Mouse (Mus musculus): ENCODE measurements around the gene Gm21905.

The Gm21905 gene

DNA sequence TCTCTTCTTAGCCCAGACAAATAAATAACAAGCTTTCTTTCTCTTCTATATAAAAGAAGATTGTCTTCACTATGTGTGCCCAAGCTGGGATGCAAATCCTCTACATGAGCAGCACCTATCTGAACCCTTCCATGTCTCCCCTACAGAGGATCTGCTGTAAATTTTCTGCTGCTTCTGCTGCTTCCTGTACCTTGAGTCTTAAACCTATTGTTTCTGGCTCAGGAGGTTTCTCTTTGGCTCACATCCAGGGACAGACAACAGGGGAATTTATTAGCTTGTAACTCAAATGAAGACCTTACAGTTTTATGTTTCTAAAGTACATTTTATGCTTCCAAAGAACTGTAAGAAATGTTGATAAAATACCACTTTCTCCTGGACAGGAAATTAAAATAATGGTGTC is 785 bp upstream of the Gm21905 start:
- Histone ChIP-seq H3K27me3 (ENCODE audit: insufficient read depth, low read length) (no peaks in the 10 kb centered on the region), H3K4me1 (replicated peaks; ENCODE audit: low read depth, low read length) (no peaks in the 10 kb centered on the region)
- TF ChIP-seq NANOG (IDR thresholded peaks at IDR 0.05; ENCODE audit: borderline replicate concordance, low read length) (no peak), CTCF (conservative IDR thresholded peaks at IDR 0.05; ENCODE audit: low read length) (no peak), POU5F1 (IDR thresholded peaks at IDR 0.05; ENCODE audit: borderline replicate concordance, low read length) (no peak)

DNA sequence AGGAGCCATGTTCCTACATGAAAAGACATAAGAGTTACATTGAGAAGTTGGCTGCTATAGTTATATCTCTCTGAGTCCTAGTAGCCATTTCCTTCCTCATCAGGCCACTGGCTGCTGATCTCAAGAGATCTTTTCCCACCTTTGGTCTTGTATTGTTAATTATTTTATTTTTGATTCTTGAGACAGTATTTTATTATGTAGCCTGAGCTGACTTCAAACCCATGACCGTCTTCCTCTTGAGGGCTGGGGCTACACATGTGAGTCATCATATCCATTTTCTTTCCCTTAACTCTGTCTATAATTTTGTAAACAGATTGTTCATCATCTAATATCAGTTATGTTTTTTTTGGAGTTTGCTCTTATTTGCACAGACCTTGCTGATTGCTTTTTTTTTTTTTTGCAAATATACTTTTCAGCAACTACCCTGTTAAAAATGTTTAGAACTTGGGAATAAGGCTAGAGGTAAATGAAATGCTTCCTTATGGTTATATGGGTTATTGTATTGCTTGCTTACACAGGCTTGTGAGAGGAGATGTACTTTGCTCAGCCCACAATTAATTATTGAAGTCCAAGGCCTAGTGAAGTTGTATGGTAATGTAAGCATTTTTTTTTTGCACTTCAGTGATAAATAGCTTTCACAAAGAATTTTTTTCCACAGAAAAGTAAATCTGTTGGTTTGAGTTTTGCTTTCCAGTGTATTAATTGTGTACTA is 2.0 kb downstream of the Gm21905 start:
- H3K27me3 ChIP-seq (ENCODE audit: insufficient read depth, low read length): no peaks in the 10 kb centered on the region
- peaks cover 10% of the 10 kb centered on the region for H3K9me3 ChIP-seq (ENCODE audit: low read length)
- TF ChIP-seq POU5F1 (IDR thresholded peaks at IDR 0.05; ENCODE audit: borderline replicate concordance, low read length) (no peak), NANOG (IDR thresholded peaks at IDR 0.05; ENCODE audit: borderline replicate concordance, low read length) (no peak), CTCF (conservative IDR thresholded peaks at IDR 0.05; ENCODE audit: low read length) (no peak)
- no peak overlapping the region for H3K4me3 ChIP-seq (replicated peaks; ENCODE audit: low read length)
- no peaks in the 10 kb centered on the region for H3K4me1 ChIP-seq (replicated peaks; ENCODE audit: low read depth, low read length)
- H3K36me3 ChIP-seq (ENCODE audit: insufficient read depth, low read length): no peaks in the 10 kb centered on the region

More for the DNA sequence above, 785 bp upstream of the Gm21905 start:
- H3K36me3 ChIP-seq (ENCODE audit: insufficient read depth, low read length): no peaks in the 10 kb centered on the region
- no peak overlapping the region for H3K4me3 ChIP-seq (replicated peaks; ENCODE audit: low read length)
- peaks cover 10% of the 10 kb centered on the region for H3K9me3 ChIP-seq (ENCODE audit: low read length)

DNA sequence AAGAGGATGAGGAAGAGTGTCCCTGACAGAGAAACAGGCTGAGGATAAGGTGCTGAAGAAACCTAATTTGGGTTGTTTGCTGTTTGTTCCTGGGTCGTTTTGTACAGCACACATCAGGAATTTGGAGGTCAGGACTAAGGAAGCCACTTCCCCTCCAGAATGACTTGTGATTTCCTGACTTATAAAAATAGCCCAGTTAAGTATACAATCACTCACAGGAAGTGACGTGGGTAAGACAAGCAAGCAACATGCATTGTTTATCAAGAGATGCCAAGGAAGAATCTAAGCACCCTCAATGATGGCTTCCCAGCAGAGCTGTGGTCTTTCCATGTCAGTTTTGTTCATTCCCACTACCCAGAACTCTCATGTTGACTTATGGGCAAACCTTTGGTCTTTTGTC is 3.0 kb downstream of the Gm21905 start:
- no peak for TF ChIP-seq NANOG (IDR thresholded peaks at IDR 0.05; ENCODE audit: borderline replicate concordance, low read length)
- TF ChIP-seq CTCF (conservative IDR thresholded peaks at IDR 0.05; ENCODE audit: low read length): no peak
- no peak for TF ChIP-seq POU5F1 (IDR thresholded peaks at IDR 0.05; ENCODE audit: borderline replicate concordance, low read length)
- Histone ChIP-seq H3K4me1 (replicated peaks; ENCODE audit: low read depth, low read length) (no peaks in the 10 kb centered on the region), H3K36me3 (ENCODE audit: insufficient read depth, low read length) (no peaks in the 10 kb centered on the region), H3K9me3 (ENCODE audit: low read length) (peaks cover 3% of the 10 kb centered on the region), H3K4me3 (replicated peaks; ENCODE audit: low read length) (no peak overlapping the region), H3K27me3 (ENCODE audit: insufficient read depth, low read length) (no peaks in the 10 kb centered on the region)

- Histone ChIP-seq H3K27me3 (ENCODE audit: insufficient read depth, low read length) (no peaks in the 10 kb centered on the region), H3K4me3 (replicated peaks; ENCODE audit: low read length) (no peak within 1 kb of the TSS), H3K4me1 (replicated peaks; ENCODE audit: low read depth, low read length) (no peaks in the 10 kb centered on the region), H3K9me3 (ENCODE audit: low read length) (no peaks in the 10 kb centered on the region), H3K36me3 (ENCODE audit: insufficient read depth, low read length) (no peaks in the 10 kb centered on the region)
- no peak for TF ChIP-seq POU5F1 (IDR thresholded peaks at IDR 0.05; ENCODE audit: borderline replicate concordance, low read length)
- no peak for TF ChIP-seq NANOG (IDR thresholded peaks at IDR 0.05; ENCODE audit: borderline replicate concordance, low read length)
- TF ChIP-seq CTCF (conservative IDR thresholded peaks at IDR 0.05; ENCODE audit: low read length): no peak
These were observed 4.9 kb downstream of the Gm21905 start, which contains the start of gene Gm5108 for GRCm38 (mm10) chr5:67941369-67941768. TSS of gene Gm5108 (plus strand) at chr5:67941669.

DNA sequence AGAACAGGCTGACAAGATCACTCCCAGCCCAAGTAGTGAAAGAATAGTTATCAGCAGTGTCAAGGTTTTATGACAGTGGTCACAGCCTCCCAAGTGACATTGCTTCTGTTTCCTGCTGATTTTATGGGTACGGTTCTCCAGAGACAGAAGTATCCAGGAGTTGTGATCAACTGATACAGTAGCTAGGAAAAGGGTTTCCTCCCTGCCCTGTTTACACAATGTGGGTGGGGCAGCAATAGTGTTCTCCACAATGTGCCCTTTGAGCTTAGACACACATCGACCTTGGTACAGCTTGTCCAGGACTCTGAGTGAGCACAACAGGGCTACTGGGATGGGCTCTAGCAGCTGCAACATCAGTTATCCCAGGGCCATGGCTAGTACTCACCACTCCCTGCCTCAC is 14.6 kb downstream of the Gm21905 start:
- no peaks in the 10 kb centered on the region for H3K9me3 ChIP-seq (ENCODE audit: low read length)
- H3K27me3 ChIP-seq (ENCODE audit: insufficient read depth, low read length): no peaks in the 10 kb centered on the region
- H3K4me1 ChIP-seq (replicated peaks; ENCODE audit: low read depth, low read length): peaks cover 7% of the 10 kb centered on the region
- H3K36me3 ChIP-seq (ENCODE audit: insufficient read depth, low read length): no peaks in the 10 kb centered on the region
- no peak overlapping the region for H3K4me3 ChIP-seq (replicated peaks; ENCODE audit: low read length)
- TF ChIP-seq NANOG (IDR thresholded peaks at IDR 0.05; ENCODE audit: borderline replicate concordance, low read length): no peak
- no peak for TF ChIP-seq CTCF (conservative IDR thresholded peaks at IDR 0.05; ENCODE audit: low read length)
- TF ChIP-seq POU5F1 (IDR thresholded peaks at IDR 0.05; ENCODE audit: borderline replicate concordance, low read length): no peak

DNA sequence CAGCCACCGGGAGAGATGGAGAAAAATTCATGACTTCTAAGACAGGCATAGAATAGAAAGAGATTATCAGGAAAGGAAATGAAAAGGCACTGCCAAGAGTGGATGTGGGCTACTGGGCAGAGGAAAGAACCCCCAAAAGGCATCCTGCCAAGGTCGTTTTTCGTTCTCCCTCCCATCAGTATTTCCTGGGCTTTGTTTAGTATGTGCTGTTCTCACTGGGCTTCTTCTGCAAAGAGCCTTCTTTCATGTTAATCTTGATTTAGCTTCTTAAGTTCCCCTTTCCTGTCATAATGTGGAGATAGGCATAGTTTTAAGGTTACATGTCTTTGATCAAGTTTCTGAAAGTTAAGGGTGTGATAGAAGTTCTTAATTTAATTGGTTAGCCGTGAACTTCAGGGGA is 15.6 kb downstream of the Gm21905 start:
- Histone ChIP-seq H3K4me3 (replicated peaks; ENCODE audit: low read length) (no peak overlapping the region), H3K9me3 (ENCODE audit: low read length) (no peaks in the 10 kb centered on the region), H3K4me1 (replicated peaks; ENCODE audit: low read depth, low read length) (peaks cover 7% of the 10 kb centered on the region)

DNA sequence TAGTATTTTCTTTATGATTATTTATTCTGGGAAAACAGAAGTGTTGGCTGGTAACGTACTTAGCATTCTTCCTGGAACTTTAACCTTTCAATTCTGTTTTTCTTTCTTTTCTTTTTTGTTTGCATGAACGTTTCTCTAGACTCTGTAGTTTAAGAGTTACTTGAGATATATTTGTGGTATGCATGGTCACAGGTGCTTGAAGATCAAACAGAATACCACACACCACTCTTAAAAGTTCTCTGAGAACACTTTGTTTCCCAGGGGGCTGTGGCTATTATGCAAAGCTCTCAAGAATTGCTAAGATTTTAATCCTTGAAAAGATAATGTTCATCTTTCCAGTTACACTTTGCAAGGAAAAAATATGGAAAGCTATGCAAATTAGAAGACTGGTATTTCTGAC is 41.7 kb downstream of the Gm21905 start:
- TF ChIP-seq CTCF (conservative IDR thresholded peaks at IDR 0.05; ENCODE audit: low read length) (no peak), POU5F1 (IDR thresholded peaks at IDR 0.05; ENCODE audit: borderline replicate concordance, low read length) (no peak), NANOG (IDR thresholded peaks at IDR 0.05; ENCODE audit: borderline replicate concordance, low read length) (no peak)
- Histone ChIP-seq H3K4me1 (replicated peaks; ENCODE audit: low read depth, low read length) (no peaks in the 10 kb centered on the region), H3K36me3 (ENCODE audit: insufficient read depth, low read length) (no peaks in the 10 kb centered on the region), H3K4me3 (replicated peaks; ENCODE audit: low read length) (no peak overlapping the region), H3K9me3 (ENCODE audit: low read length) (no peaks in the 10 kb centered on the region), H3K27me3 (ENCODE audit: insufficient read depth, low read length) (no peaks in the 10 kb centered on the region)

More for the DNA sequence above, 15.6 kb downstream of the Gm21905 start:
- H3K36me3 ChIP-seq (ENCODE audit: insufficient read depth, low read length): no peaks in the 10 kb centered on the region
- no peak for TF ChIP-seq CTCF (conservative IDR thresholded peaks at IDR 0.05; ENCODE audit: low read length)
- TF ChIP-seq NANOG (IDR thresholded peaks at IDR 0.05; ENCODE audit: borderline replicate concordance, low read length): no peak
- no peak for TF ChIP-seq POU5F1 (IDR thresholded peaks at IDR 0.05; ENCODE audit: borderline replicate concordance, low read length)
- H3K27me3 ChIP-seq (ENCODE audit: insufficient read depth, low read length): no peaks in the 10 kb centered on the region

- H3K36me3 ChIP-seq (ENCODE audit: insufficient read depth, low read length): no peaks in the 10 kb centered on the region
- no peak for TF ChIP-seq NANOG (IDR thresholded peaks at IDR 0.05; ENCODE audit: borderline replicate concordance, low read length)
- no peak for TF ChIP-seq POU5F1 (IDR thresholded peaks at IDR 0.05; ENCODE audit: borderline replicate concordance, low read length)
- TF ChIP-seq CTCF (conservative IDR thresholded peaks at IDR 0.05; ENCODE audit: low read length): no peak
- no peaks in the 10 kb centered on the region for H3K4me1 ChIP-seq (replicated peaks; ENCODE audit: low read depth, low read length)
- no peaks in the 10 kb centered on the region for H3K9me3 ChIP-seq (ENCODE audit: low read length)
- no peaks in the 10 kb centered on the region for H3K27me3 ChIP-seq (ENCODE audit: insufficient read depth, low read length)
- no peak overlapping the region for H3K4me3 ChIP-seq (replicated peaks; ENCODE audit: low read length)
These were observed 47.3 kb downstream of the Gm21905 start for GRCm38 (mm10) chr5:67898921-67899320.
